ENCODE assay signal across 16 mouse cellular contexts in genomic region chr6:48664750-48665149, GRCm38 (mm10). TPM values are rescaled to one million over a fixed set of nuclear protein-coding genes. Genes with fewer than 3 reads are reported as not detected.
"Had no signal": no experiment of that assay in that cellular context is flagged by ENCODE, and none has a peak within 500 bp of the region (broad histone marks: within the 10 kb centered on the region; RNA-seq: fewer than 3 reads in every experiment).

No protein-coding gene starts in this region.

- H3K27me3 ChIP-seq: intestine, embryonic 15.5 days; limb, embryonic 15.5 days; liver, embryonic 15.5 days; midbrain, embryonic 15.5 days; neural tube, embryonic 13.5 days had no signal

- H3K4me3 ChIP-seq: intestine, embryonic 15.5 days; left cerebral cortex, adult 2 months; limb, embryonic 15.5 days; liver, embryonic 15.5 days; midbrain, embryonic 15.5 days; neural tube, embryonic 13.5 days had no signal

- H3K36me3 ChIP-seq: intestine, embryonic 15.5 days; limb, embryonic 15.5 days; liver, embryonic 15.5 days; midbrain, embryonic 15.5 days; neural tube, embryonic 13.5 days had no signal

- H3K27ac ChIP-seq: left cerebral cortex, adult 2 months; limb, embryonic 15.5 days; liver, embryonic 15.5 days; macrophage; midbrain, embryonic 15.5 days; neural tube, embryonic 13.5 days had no signal

- H3K4me1 ChIP-seq: limb, embryonic 15.5 days; midbrain, embryonic 15.5 days; neural tube, embryonic 13.5 days had no signal

- DNase-seq: kidney, adult 8-10 months; kidney, postnatal 25 days; lung, embryonic 14.5 days; lung, postnatal 10 days; right cerebral cortex, postnatal 25 days; thymus, adult 18-20 months; thymus, postnatal 14 days had no signal

- ATAC-seq: midbrain, embryonic 15.5 days had no signal

RNA-seq across cellular contexts. Expression of gene Gimap4, which starts 19.6 kb away (rescaled TPM):
- total RNA-seq: layer of hippocampus, postnatal 25 days had no signal

RNA-seq across cellular contexts. Expression of gene AI854703, which starts 38.2 kb away (rescaled TPM):
- total RNA-seq: monocyte, adult 5-6 weeks had no signal
